Comparison of ENCODE assay signal across 26 mouse cellular contexts in genomic region chr3:103606045-103606597, GRCm38 (mm10). TPM values are rescaled to one million over a fixed set of nuclear protein-coding genes. Genes with fewer than 3 reads are reported as not detected.
DNase-seq lines count a peak whose midpoint lies in the region; ATAC-seq and TF ChIP-seq lines count a peak whose summit lies in the region.
"Had no signal": no experiment of that assay in that cellular context is flagged by ENCODE, and none has a peak within 500 bp of the region (broad histone marks: within the 10 kb centered on the region; RNA-seq: fewer than 3 reads in every experiment).

No protein-coding gene starts in this region.

- whole genome bisulfite sequencing in cerebellum, adult 2 months, result 91% methylated on average over 6 of the region's 6 CpGs
- WGBS in neural tube, embryonic 13.5 days, result 86% methylated on average over 6 of the region's 6 CpGs
- WGBS in neural tube, embryonic 15.5 days, result 88% methylated on average over 6 of the region's 6 CpGs
- WGBS in forebrain, embryonic 14.5 days, result 85% methylated on average over 6 of the region's 6 CpGs

- no peaks in the 10 kb centered on the region for H3K9me3 ChIP-seq in neural tube, embryonic 13.5 days
- H3K9me3 ChIP-seq in neural tube, embryonic 15.5 days (replicated peaks), result no peaks in the 10 kb centered on the region
- H3K9me3 ChIP-seq in forebrain, embryonic 14.5 days (replicated peaks; ENCODE audit: control insufficient read depth, low read length), result no peaks in the 10 kb centered on the region
- H3K9me3 ChIP-seq: embryonic facial prominence, embryonic 12.5 days; forebrain, embryonic 15.5 days; hindbrain, embryonic 15.5 days; limb, embryonic 15.5 days; liver, embryonic 15.5 days; midbrain, embryonic 13.5 days had no signal

- no peak for TF ChIP-seq POLR2A in cerebellum, adult 2 months (IDR thresholded peaks at IDR 0.05; ENCODE audit: borderline replicate concordance, insufficient read depth, low read length)

- no peaks in the 10 kb centered on the region for H3K27me3 ChIP-seq in cerebellum, adult 2 months (ENCODE audit: control insufficient read depth, insufficient read depth, low read length)
- H3K27me3 ChIP-seq in neural tube, embryonic 13.5 days, result no peaks in the 10 kb centered on the region
- no peaks in the 10 kb centered on the region for H3K27me3 ChIP-seq in neural tube, embryonic 15.5 days (replicated peaks)
- H3K27me3 ChIP-seq in forebrain, embryonic 14.5 days (replicated peaks; ENCODE audit: control insufficient read depth, insufficient read depth, low read length), result no peaks in the 10 kb centered on the region
- H3K27me3 ChIP-seq: embryonic facial prominence, embryonic 12.5 days; forebrain, embryonic 15.5 days; hindbrain, embryonic 15.5 days; limb, embryonic 15.5 days; liver, embryonic 15.5 days; midbrain, embryonic 13.5 days had no signal

- no peaks in the 10 kb centered on the region for H3K36me3 ChIP-seq in neural tube, embryonic 13.5 days
- H3K36me3 ChIP-seq in neural tube, embryonic 15.5 days, result no peaks in the 10 kb centered on the region
- H3K36me3 ChIP-seq in forebrain, embryonic 14.5 days (ENCODE audit: control insufficient read depth, insufficient read depth, low read length), result no peaks in the 10 kb centered on the region
- H3K36me3 ChIP-seq: embryonic facial prominence, embryonic 12.5 days; forebrain, embryonic 15.5 days; hindbrain, embryonic 15.5 days; limb, embryonic 15.5 days; liver, embryonic 15.5 days; midbrain, embryonic 13.5 days had no signal

- peaks cover 15% of the 10 kb centered on the region for H3K4me1 ChIP-seq in cerebellum, adult 2 months (ENCODE audit: control insufficient read depth, insufficient read depth, low read length)
- H3K4me1 ChIP-seq in neural tube, embryonic 13.5 days (replicated peaks), result peaks cover 21% of the 10 kb centered on the region
- H3K4me1 ChIP-seq in neural tube, embryonic 15.5 days, result peaks cover 18% of the 10 kb centered on the region
- H3K4me1 ChIP-seq in forebrain, embryonic 14.5 days (ENCODE audit: control insufficient read depth, insufficient read depth, low read length), result no peaks in the 10 kb centered on the region
- H3K4me1 ChIP-seq: embryonic facial prominence, embryonic 12.5 days; liver, embryonic 15.5 days had no signal

- no peak overlapping the region for H3K4me2 ChIP-seq in neural tube, embryonic 13.5 days
- no peak overlapping the region for H3K4me2 ChIP-seq in neural tube, embryonic 15.5 days
- no peak overlapping the region for H3K4me2 ChIP-seq in forebrain, embryonic 14.5 days (ENCODE audit: low read length)
- H3K4me2 ChIP-seq: embryonic facial prominence, embryonic 12.5 days; forebrain, embryonic 15.5 days; heart, embryonic 11.5 days; hindbrain, embryonic 15.5 days; limb, embryonic 15.5 days; liver, embryonic 15.5 days; midbrain, embryonic 13.5 days had no signal

- intact Hi-C loops in left cerebral cortex, postnatal 4 days (cut with DNase I), result no loop called here

- no peak for DNase-seq in cerebellum, adult 2 months
- DNase-seq in cerebellum, adult 9-10 months, result no peak
- DNase-seq in left cerebral cortex, adult 18-20 months (ENCODE audit: low spot score in 2 of 2), result peak; percentile 17 to 33
- no peak for DNase-seq in left cerebral cortex, postnatal 4 days
- DNase-seq in neural tube, embryonic 10.5 days (ENCODE audit: extremely low spot score, low spot score), result no peak
- no peak for DNase-seq in forebrain, embryonic 14.5 days (ENCODE audit: low spot score)
- DNase-seq: adrenal gland, postnatal 25 days; gastrocnemius, adult 2 months; heart, postnatal 10 days; kidney, postnatal 36 days; spleen, adult 18-20 months; thymus, postnatal 36 days had no signal

- no peak overlapping the region for H3K9ac ChIP-seq in neural tube, embryonic 13.5 days
- no peak overlapping the region for H3K9ac ChIP-seq in neural tube, embryonic 15.5 days (replicated peaks)
- no peak overlapping the region for H3K9ac ChIP-seq in forebrain, embryonic 14.5 days (ENCODE audit: low read length)
- H3K9ac ChIP-seq: embryonic facial prominence, embryonic 12.5 days; forebrain, embryonic 15.5 days; hindbrain, embryonic 15.5 days; limb, embryonic 15.5 days; liver, embryonic 15.5 days; midbrain, embryonic 13.5 days had no signal

- H3K27ac ChIP-seq in cerebellum, adult 2 months (ENCODE audit: insufficient read depth, low read length), result 0 out of 2 replicates have a peak overlapping the region, but pooled peaks have one; percentile 10
- 0 out of 2 replicates have a peak overlapping the region, but pooled peaks have one; percentile 23 for H3K27ac ChIP-seq in neural tube, embryonic 13.5 days (replicated peaks)
- H3K27ac ChIP-seq in neural tube, embryonic 15.5 days (replicated peaks), result 0 out of 2 replicates have a peak overlapping the region, but pooled peaks have one; percentile 15
- no peak overlapping the region for H3K27ac ChIP-seq in forebrain, embryonic 14.5 days (ENCODE audit: low read depth, low read length)
- H3K27ac ChIP-seq: embryonic facial prominence, embryonic 12.5 days; forebrain, embryonic 15.5 days; gastrocnemius, adult 2 months; hindbrain, embryonic 15.5 days; limb, embryonic 15.5 days; liver, embryonic 15.5 days; midbrain, embryonic 13.5 days had no signal

- peak; percentile 38; the same call in 1 of the 2 replicates for ATAC-seq in neural tube, embryonic 13.5 days (ENCODE audit: low read depth)
- ATAC-seq in neural tube, embryonic 15.5 days (ENCODE audit: low FRiP score), result no peak
- no peak for ATAC-seq in forebrain, embryonic 14.5 days
- ATAC-seq: CD4-positive, CD25-positive, alpha-beta regulatory T cell, adult 4 months; intestine, embryonic 16.5 days; midbrain, embryonic 13.5 days had no signal

- no peak for TF ChIP-seq CTCF in cerebellum, adult 2 months (IDR thresholded peaks at IDR 0.05; ENCODE audit: borderline replicate concordance, insufficient read depth, low read depth, low read length)

- H3K4me3 ChIP-seq in cerebellum, adult 2 months (replicated peaks; ENCODE audit: insufficient read depth, low read depth, low read length), result no peak overlapping the region
- no peak overlapping the region for H3K4me3 ChIP-seq in neural tube, embryonic 13.5 days
- no peak overlapping the region for H3K4me3 ChIP-seq in neural tube, embryonic 15.5 days (replicated peaks)
- no peak overlapping the region for H3K4me3 ChIP-seq in forebrain, embryonic 14.5 days (ENCODE audit: low read depth, low read length)
- H3K4me3 ChIP-seq: embryonic facial prominence, embryonic 12.5 days; erythroblast, embryonic 14.5 days; forebrain, embryonic 15.5 days; gastrocnemius, adult 2 months; hindbrain, embryonic 15.5 days; limb, embryonic 15.5 days; liver, embryonic 15.5 days; midbrain, embryonic 13.5 days had no signal

RNA-seq across cellular contexts. Expression of gene Syt6, which starts 31.1 kb away (rescaled TPM):
- polyA plus RNA-seq in cerebellum, adult 2 months (2012; rRNA removed), result 11.7 and 12.3 TPM in 2 replicates
- 10 to 100 TPM; 15.6 to 17.8 TPM for total RNA-seq in left cerebral cortex, adult 18-20 months (2021)
- 10 to 100 TPM; 25.8 to 26.9 TPM for total RNA-seq in left cerebral cortex, postnatal 4 days (2021)
- polyA plus RNA-seq in neural tube, embryonic 13.5 days (2015; fragmentation: Nextera tagmentation; extraction: Ambion mirVana), result 9.3 and 11.8 TPM in 2 replicates
- 11.8 and 14.1 TPM in 2 replicates for polyA plus RNA-seq in neural tube, embryonic 15.5 days (2015; fragmentation: Nextera tagmentation; extraction: Ambion mirVana)
- polyA plus RNA-seq in forebrain, embryonic 14.5 days (2014; fragmentation: Nextera tagmentation; extraction: Ambion mirVana), result 12.6 and 19.3 TPM in 2 replicates
- total RNA-seq: adrenal gland, postnatal 25 days; gastrocnemius, adult 2 months; heart, postnatal 10 days; megakaryocyte, adult 5-6 weeks had no signal
- polyA plus RNA-seq: CD4-positive, CD25-positive, alpha-beta regulatory T cell, adult 4 months; erythroblast, embryonic 14.5 days; gonadal fat pad, adult 2 months had no signal

RNA-seq across cellular contexts. Expression of gene Atg4a-ps, which starts 39.7 kb away (rescaled TPM):
- 0.07 and 0.08 TPM in 2 replicates for polyA plus RNA-seq in cerebellum, adult 2 months (2012; rRNA removed)
- total RNA-seq in left cerebral cortex, adult 18-20 months (2021), result under 1 TPM in 1 of 2 experiments, not detected in 1; 0.45 TPM
- 1 to 10 TPM in 1 of 2 experiments, under 1 TPM in 1; 0.18 to 1.2 TPM for total RNA-seq in left cerebral cortex, postnatal 4 days (2021)
- polyA plus RNA-seq in neural tube, embryonic 13.5 days (2015; fragmentation: Nextera tagmentation; extraction: Ambion mirVana), result 0.11 TPM in 1 of 2 replicates, not detected in the other
- polyA plus RNA-seq in neural tube, embryonic 15.5 days (2015; fragmentation: Nextera tagmentation; extraction: Ambion mirVana), result 0.14 and 0.17 TPM in 2 replicates
- polyA plus RNA-seq in forebrain, embryonic 14.5 days (2014; fragmentation: Nextera tagmentation; extraction: Ambion mirVana), result 0.11 and 0.25 TPM in 2 replicates
- polyA plus RNA-seq: erythroblast, embryonic 14.5 days; forebrain, embryonic 15.5 days; hindbrain, embryonic 15.5 days had no signal

Comparison
In these comparisons a context has a peak if more than half of its experiments do, and no peak if none do; other contexts are left out.
1. DNase-seq: peak in left cerebral cortex, adult 18-20 months (2 of 2); none in cerebellum, adult 2 months (0 of 2), cerebellum, adult 9-10 months (single experiment), left cerebral cortex, postnatal 4 days (single experiment), neural tube, embryonic 10.5 days (single experiment) and forebrain, embryonic 14.5 days (single experiment).